Comparison of ENCODE assay signal across 8 mouse cellular contexts in the genomic region with DNA sequence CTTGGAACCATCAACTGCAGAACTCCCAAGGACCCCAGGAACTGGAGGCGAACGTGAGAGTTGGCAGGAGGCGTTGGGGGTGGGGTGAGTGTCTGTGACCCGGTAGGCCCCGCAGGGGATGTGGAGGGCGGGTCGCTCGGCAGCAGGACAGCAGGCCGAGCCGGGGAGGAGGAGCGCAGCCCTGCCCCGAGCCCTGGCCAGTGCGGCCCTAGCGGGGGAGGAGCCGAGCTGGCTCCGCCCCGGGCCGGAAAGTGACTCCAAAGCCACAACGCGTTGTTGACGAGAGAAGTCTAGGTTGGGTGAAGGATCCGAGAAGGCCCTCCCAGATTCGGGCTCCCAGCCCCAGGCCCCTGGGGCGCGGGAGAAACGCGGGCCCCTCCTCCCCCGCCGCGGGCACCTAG. TPM values are rescaled to one million over a fixed set of nuclear protein-coding genes. Genes with fewer than 3 reads are reported as not detected.
DNase-seq lines count a peak whose midpoint lies in the region; ATAC-seq lines count a peak whose summit lies in the region.

A gene (plus strand): TSS at position 235 of the 401 bp plus-strand sequence.

- DNase-seq in R1 (ENCODE audit: low read depth, low spot score), result peak; percentile 89
- DNase-seq in cerebellum, postnatal 25 days, result peak; percentile 96
- peak; percentile 59 to 64 for DNase-seq in frontal cortex, postnatal 25 days (ENCODE audit: low spot score in 2 of 2)
- peak; percentile 55 to 63 for DNase-seq in layer of hippocampus, postnatal 25 days (ENCODE audit: extremely low spot score in 1 of 2, low spot score in 1 of 2)
- DNase-seq in lung, postnatal 14 days, result peak; percentile 90
- peak; percentile 93 for DNase-seq in ovary, postnatal 36 days (ENCODE audit: low spot score)
- DNase-seq in thymus, postnatal 25 days, result peak; percentile 76

- peak within 1 kb of the TSS; percentile 70 for H3K4me2 ChIP-seq in hindbrain, embryonic 13.5 days

- WGBS in hindbrain, embryonic 13.5 days, result under 1% methylated on average over 28 of the region's 30 CpGs

- H3K9ac ChIP-seq in hindbrain, embryonic 13.5 days, result peak within 1 kb of the TSS; percentile 84

- peaks cover 30% of the 10 kb centered on the region for H3K4me1 ChIP-seq in hindbrain, embryonic 13.5 days (replicated peaks)

- H3K27ac ChIP-seq in hindbrain, embryonic 13.5 days, result peak within 1 kb of the TSS; percentile 83

- ATAC-seq in hindbrain, embryonic 13.5 days (ENCODE audit: low FRiP score), result peak; percentile 90

- peak within 1 kb of the TSS; percentile 80 for H3K4me3 ChIP-seq in hindbrain, embryonic 13.5 days

- no peaks in the 10 kb centered on the region for H3K9me3 ChIP-seq in hindbrain, embryonic 13.5 days

- H3K27me3 ChIP-seq in hindbrain, embryonic 13.5 days, result 0 out of 2 replicates have a peak, but pooled peaks cover 4% of the 10 kb centered on the region

- H3K36me3 ChIP-seq in hindbrain, embryonic 13.5 days, result peaks cover 31% of the 10 kb centered on the region

RNA-seq across cellular contexts. Expression of the gene that starts here (rescaled TPM):
- 10.0 and 11.1 TPM in 2 replicates for polyA plus RNA-seq in hindbrain, embryonic 13.5 days (2015; fragmentation: Nextera tagmentation; extraction: Ambion mirVana)
- 10 to 100 TPM; 10.5 to 12.1 TPM for total RNA-seq in layer of hippocampus, postnatal 25 days (2021)

Comparison
In these comparisons a context has a peak if more than half of its experiments do, and no peak if none do; other contexts are left out.
1. Peak in every context shown above with its lines: DNase-seq, ATAC-seq, H3K4me3 ChIP-seq and H3K27ac ChIP-seq.